Mouse (Mus musculus) liver, embryonic 14 days (tissue): ENCODE data around the gene Atp7a. TPM values are rescaled to one million over a fixed set of nuclear protein-coding genes. Genes with fewer than 3 reads are reported as not detected.

Experiments used
- polyA plus RNA-seq: library from polyadenylated mRNA; depleted of rRNA; stranded (reverse); fragments of >200 nt; gene quantifications from 2 replicates; pipeline ENCODE4 v1.2.3, GENCODE M21; 2012; rRNA removed

The Atp7a gene
- polyA plus RNA-seq: 2.1 and 2.4 TPM in 2 replicates

GRCm38 (mm10) chrX:106026418-106027342 is at the start of gene Atp7a:
Gene Atp7a, plus strand, starts transcription at chrX:106027276.

DNA sequence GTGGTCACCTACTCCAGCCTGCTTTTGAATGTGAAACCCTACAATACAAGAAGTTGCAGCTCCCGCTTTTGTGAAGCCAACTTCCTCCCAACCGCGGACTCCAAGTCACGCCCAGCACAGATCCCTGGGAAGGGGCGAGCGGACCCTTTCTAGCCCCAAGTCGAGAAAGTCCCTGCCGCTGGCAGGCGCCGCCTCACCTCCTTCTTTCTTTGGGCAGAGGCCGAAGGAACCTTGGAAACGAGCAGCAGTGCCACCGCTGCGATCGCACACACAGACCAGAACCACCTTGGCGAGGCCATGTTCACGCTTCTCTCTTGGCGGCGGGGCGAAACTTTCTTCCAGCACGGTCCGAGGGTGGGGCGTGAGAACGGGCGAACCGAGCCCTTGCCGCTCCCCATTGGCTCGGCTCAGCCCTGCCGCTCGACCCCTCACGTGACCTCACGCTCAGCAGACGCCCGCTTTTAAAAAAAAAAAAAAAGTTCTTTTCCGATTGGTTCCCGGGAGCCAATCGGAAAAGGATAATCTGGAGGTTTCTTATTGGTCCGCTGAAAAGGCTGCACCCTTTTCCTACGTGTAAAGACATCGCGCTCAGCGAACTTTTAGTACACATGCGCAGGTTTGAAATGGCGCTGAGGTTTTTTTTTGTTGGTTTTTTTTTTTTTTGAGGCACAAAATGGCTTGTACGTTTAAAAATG is 15.5 kb upstream of the Atp7a start, which contains the start of gene Magt1:
Magt1 (minus strand) TSS at position 442 of the 695 bp plus-strand sequence.

GRCm38 (mm10) chrX:106015571-106016322 is 11.3 kb upstream of the Atp7a start, which contains the start of gene Cox7b:
Gene Cox7b, plus strand, starts transcription at chrX:106015700.

GRCm38 (mm10) chrX:106142936-106143335 is 115.9 kb downstream of the Atp7a start, which contains the start of gene Tlr13:
Gene Tlr13, plus strand, starts transcription at chrX:106143204.

Other genes starting within 250 kb of the Atp7a start
- 19.9 and 21.2 TPM in 2 replicates for gene Atrx, start 97.9 kb upstream of the Atp7a start, polyA plus RNA-seq
- 9.9 and 11.4 TPM in 2 replicates for gene Magt1, start 15.4 kb upstream of the Atp7a start, polyA plus RNA-seq
- 220 and 227 TPM in 2 replicates for gene Cox7b, start 11.6 kb upstream of the Atp7a start, polyA plus RNA-seq
- 0.36 and 0.66 TPM in 2 replicates for gene Tlr13, start 115.9 kb downstream of the Atp7a start, polyA plus RNA-seq
- gene Pgk1, start 159.8 kb downstream of the Atp7a start, polyA plus RNA-seq: 147 and 177 TPM in 2 replicates
- gene Taf9b, start 193.9 kb downstream of the Atp7a start, polyA plus RNA-seq: 3.2 and 3.6 TPM in 2 replicates
- not detected in 2 replicates for gene Fnd3c2, start 228.1 kb downstream of the Atp7a start, polyA plus RNA-seq